Mouse (Mus musculus) neural tube, embryonic 14.5 days (tissue): ENCODE data around the gene Acsf2. TPM values are rescaled to one million over a fixed set of nuclear protein-coding genes. Genes with fewer than 3 reads are reported as not detected.

ENCODE experiments used
- ATAC-seq: fragments of 200-750 bp; cut with Nextera tagmentation; 2 replicates; pipeline ENCODE4 v1.8.0; 2017; ENCODE audit warnings: low read depth, mild to moderate bottlenecking, moderate TSS enrichment, moderate library complexity
- H3K27ac ChIP-seq: fragments of 300-500 bp; sonication (generic); 2 replicates; pipeline ENCODE4 v1.5.1; 2014; ENCODE audit warnings: low read depth, mild to moderate bottlenecking, control low read depth, low read length, moderate library complexity, mixed read lengths
- H3K27me3 ChIP-seq: fragments of 300-500 bp; sonication (generic); 2 replicates; pipeline ENCODE4 v1.6.1; 2014; ENCODE audit warnings: low read length; ENCODE audit not compliant: control insufficient read depth, insufficient read depth
- H3K36me3 ChIP-seq: fragments of 300-500 bp; sonication (generic); 2 replicates; pipeline ENCODE4 v1.6.1; 2014; ENCODE audit warnings: low read length, mixed read lengths; ENCODE audit not compliant: control insufficient read depth, insufficient read depth
- H3K4me1 ChIP-seq: fragments of 300-500 bp; sonication (generic); 2 replicates; pipeline ENCODE4 v1.6.1; 2014; ENCODE audit warnings: low read length; ENCODE audit not compliant: control insufficient read depth, insufficient read depth
- H3K4me2 ChIP-seq: fragments of 300-500 bp; sonication (generic); 2 replicates; pipeline ENCODE4 v1.6.1; 2014; ENCODE audit warnings: mild to moderate bottlenecking, low read depth, low read length, control low read depth
- H3K4me3 ChIP-seq: fragments of 300-500 bp; sonication (generic); 2 replicates; pipeline ENCODE4 v1.5.1; 2014; ENCODE audit warnings: low read depth, low read length, control low read depth, mixed read lengths
- H3K9ac ChIP-seq: fragments of 300-500 bp; sonication (generic); replicated peaks from 2 replicates; pipeline ENCODE4 v1.6.1; 2014; ENCODE audit warnings: low read depth, mild to moderate bottlenecking, control low read depth, low read length, mixed read lengths
- H3K9me3 ChIP-seq: fragments of 300-500 bp; sonication (generic); 2 replicates; pipeline ENCODE4 v1.6.1; 2016; ENCODE audit warnings: low read length; ENCODE audit not compliant: control insufficient read depth
- WGBS: fragments of 180-500 bp; shearing (Covaris S2); extraction: QIAGEN DNeasy Blood & Tissue Kit; methylation state at CpG from one replicate; pipeline ENCODE4 v1.1.7; 2014; 5-methylcytosine and 5-hydroxymethylcytosine counted together
- polyA plus RNA-seq: library from polyadenylated mRNA; unstranded; fragments of >200 nt; fragmentation: Nextera tagmentation; extraction: Ambion mirVana; gene quantifications from 2 replicates; pipeline ENCODE4 v1.2.1, GENCODE M21; 2014

Acsf2 gene
- polyA plus RNA-seq, 1 experiment from 2014 or later = 2.0 TPM

DNA sequence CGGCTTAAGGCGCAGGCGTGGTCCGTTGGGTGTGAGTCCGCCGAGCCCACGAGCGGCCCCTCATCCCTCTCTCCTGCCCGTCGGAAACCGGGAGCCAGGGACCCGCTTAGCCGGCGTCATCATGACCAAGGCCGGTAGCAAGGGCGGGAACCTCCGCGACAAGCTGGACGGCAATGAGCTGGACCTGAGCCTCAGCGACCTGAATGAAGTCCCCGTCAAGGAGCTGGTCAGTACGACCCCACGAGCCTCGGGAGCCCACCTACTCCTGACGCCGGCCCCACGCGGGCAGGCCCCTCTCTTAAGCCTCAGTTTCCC, 28.2 kb upstream of the Acsf2 start:
- H3K4me1 ChIP-seq = peaks cover 5% of the 10 kb centered on the region
- no peaks in the 10 kb centered on the region for H3K9me3 ChIP-seq
- peaks cover 29% of the 10 kb centered on the region for H3K36me3 ChIP-seq
- H3K4me2 ChIP-seq = peak overlapping the region; percentile 76
- H3K4me3 ChIP-seq = peak overlapping the region; percentile 74
- no peaks in the 10 kb centered on the region for H3K27me3 ChIP-seq
- H3K9ac ChIP-seq = peak overlapping the region; percentile 84
- under 1% methylated on average over 23 of the region's 28 CpGs for WGBS
- peak; percentile 34; the same call in 1 of the 2 replicates for ATAC-seq
- peak overlapping the region; percentile 58; the same call in 1 of the 2 replicates for H3K27ac ChIP-seq

DNA sequence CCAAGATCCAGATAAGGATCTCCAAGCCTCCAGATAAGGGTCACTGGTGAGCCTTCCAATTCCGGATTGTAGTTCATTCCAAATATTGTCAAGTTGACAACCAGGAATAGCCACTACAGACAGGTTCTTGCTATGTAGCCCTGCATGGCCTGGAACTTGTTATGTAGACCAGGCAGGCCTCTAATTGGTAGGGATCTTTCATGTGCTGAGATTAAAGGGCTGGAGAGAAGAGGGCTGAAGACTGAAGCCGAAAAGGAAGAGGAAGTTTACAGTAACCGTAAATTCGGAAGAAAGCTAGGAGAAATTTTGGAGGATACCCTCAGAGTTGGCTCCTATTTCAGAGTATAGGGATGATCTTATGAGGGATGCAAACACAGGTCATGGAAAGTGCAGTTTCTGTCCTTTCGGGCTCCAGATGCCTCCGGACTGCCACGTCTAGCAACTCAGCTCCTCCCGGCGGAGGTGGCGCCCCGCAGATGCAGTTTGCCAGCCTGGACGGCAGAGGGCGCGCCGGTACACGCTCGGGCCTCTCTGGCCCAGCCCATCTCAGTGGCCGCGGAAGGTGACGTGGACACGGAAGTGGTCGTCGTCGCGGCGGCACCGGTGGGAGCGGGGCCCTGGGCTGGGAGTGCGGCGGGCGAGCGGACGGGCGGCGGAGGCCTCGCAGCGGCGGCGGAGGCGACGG, 27.7 kb upstream of the Acsf2 start, which contains the start of gene Lrrc59:
TSS of gene Lrrc59 (plus strand) at position 569 of the 685 bp plus-strand sequence.
- H3K27me3 ChIP-seq = no peaks in the 10 kb centered on the region
- H3K9ac ChIP-seq = peak within 1 kb of the TSS; percentile 84
- WGBS = 9% methylated on average over 28 of the region's 41 CpGs
- H3K27ac ChIP-seq = peak within 1 kb of the TSS; percentile 58; the same call in 1 of the 2 replicates
- H3K4me2 ChIP-seq = peak within 1 kb of the TSS; percentile 76
- peaks cover 5% of the 10 kb centered on the region for H3K4me1 ChIP-seq
- H3K4me3 ChIP-seq = peak within 1 kb of the TSS; percentile 74
- no peaks in the 10 kb centered on the region for H3K9me3 ChIP-seq
- H3K36me3 ChIP-seq = peaks cover 24% of the 10 kb centered on the region
- ATAC-seq = peak; percentile 97

DNA sequence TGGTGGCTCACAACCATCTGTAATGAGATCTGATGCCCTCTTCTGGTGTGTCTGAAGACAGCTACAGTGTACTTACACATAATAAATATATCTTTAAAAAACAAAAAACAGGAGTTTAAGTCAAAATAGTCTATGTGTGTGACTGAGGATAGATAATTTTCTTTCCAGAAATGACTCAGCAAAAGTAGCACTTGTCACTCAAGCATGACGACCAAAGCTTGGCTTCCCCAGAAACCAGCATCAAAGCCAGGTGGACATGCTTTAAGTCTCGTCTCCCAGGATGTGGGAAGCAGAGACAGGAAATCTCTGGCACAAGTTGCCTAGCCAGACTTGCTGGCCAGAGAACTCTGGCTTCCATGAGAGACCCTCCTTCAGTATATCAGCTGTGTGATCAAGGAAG, 20.5 kb upstream of the Acsf2 start:
- H3K27ac ChIP-seq = no peak overlapping the region
- WGBS = 79% methylated on average over 2 of the region's 2 CpGs
- H3K9me3 ChIP-seq = no peaks in the 10 kb centered on the region
- H3K9ac ChIP-seq = no peak overlapping the region
- H3K27me3 ChIP-seq = no peaks in the 10 kb centered on the region
- no peak for ATAC-seq
- no peaks in the 10 kb centered on the region for H3K36me3 ChIP-seq
- H3K4me2 ChIP-seq = no peak overlapping the region
- H3K4me3 ChIP-seq = no peak overlapping the region
- no peaks in the 10 kb centered on the region for H3K4me1 ChIP-seq

DNA sequence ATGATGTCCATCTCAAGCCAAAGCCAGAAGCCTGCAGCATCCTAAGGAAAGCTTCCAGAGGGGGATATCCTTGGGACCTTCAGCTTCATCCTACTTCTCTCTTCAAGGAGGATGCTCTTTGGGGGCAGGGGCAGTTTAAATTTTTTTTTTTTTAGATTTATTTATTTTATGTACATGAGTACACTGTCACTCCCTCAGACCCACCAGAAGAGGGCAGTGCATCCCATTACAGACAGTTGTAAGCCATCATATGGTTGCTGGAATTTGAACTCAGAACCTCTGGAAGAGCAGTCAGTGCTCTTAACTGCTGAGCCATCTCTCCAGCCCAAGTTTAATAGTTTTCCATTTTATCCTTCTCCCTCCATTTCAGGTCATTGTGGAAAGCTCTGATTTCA, 19.8 kb upstream of the Acsf2 start:
- H3K4me1 ChIP-seq = no peaks in the 10 kb centered on the region
- H3K4me3 ChIP-seq = no peak overlapping the region
- H3K27ac ChIP-seq = no peak overlapping the region
- no peak overlapping the region for H3K9ac ChIP-seq
- H3K9me3 ChIP-seq = no peaks in the 10 kb centered on the region
- H3K36me3 ChIP-seq = no peaks in the 10 kb centered on the region
- H3K4me2 ChIP-seq = no peak overlapping the region
- no peaks in the 10 kb centered on the region for H3K27me3 ChIP-seq
- no peak for ATAC-seq

DNA sequence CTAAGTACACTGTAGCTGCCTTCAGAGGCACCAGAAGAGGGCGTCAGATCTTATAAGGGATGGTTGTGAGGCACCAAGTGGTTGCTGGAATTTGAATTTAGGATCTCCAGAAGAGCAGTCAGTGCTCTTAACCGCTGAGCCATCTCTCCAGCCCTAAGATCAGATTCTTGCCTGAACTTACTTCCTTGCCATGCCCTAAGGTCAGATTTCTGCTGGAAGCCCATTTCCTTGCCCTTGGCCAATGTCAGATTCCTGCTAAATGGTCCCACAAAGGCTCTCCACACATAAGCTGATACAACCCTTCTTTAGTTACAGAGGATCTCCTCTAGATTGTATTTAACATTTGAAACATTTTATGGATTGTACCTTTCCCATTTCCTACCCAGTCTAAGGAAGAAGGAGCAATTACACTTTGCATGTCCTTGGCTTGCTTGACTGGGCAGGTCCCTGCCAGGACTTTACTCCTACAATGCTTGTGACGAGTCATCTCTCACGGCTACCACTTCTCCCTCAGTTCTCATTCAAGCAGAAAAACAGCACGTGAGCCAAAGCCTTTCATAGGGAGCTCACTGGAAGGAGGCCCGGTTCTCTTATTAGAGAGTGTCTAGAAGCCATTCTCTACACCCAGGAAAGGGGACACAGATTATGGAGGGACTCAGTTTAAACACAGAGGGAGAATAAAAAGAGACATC, 19.2 kb upstream of the Acsf2 start:
- no peaks in the 10 kb centered on the region for H3K9me3 ChIP-seq
- 59% methylated on average over 6 of the region's 6 CpGs for WGBS
- no peaks in the 10 kb centered on the region for H3K4me1 ChIP-seq
- H3K27me3 ChIP-seq = no peaks in the 10 kb centered on the region
- no peak overlapping the region for H3K27ac ChIP-seq
- H3K4me3 ChIP-seq = no peak overlapping the region
- no peaks in the 10 kb centered on the region for H3K36me3 ChIP-seq
- no peak for ATAC-seq
- no peak overlapping the region for H3K4me2 ChIP-seq
- no peak overlapping the region for H3K9ac ChIP-seq

DNA sequence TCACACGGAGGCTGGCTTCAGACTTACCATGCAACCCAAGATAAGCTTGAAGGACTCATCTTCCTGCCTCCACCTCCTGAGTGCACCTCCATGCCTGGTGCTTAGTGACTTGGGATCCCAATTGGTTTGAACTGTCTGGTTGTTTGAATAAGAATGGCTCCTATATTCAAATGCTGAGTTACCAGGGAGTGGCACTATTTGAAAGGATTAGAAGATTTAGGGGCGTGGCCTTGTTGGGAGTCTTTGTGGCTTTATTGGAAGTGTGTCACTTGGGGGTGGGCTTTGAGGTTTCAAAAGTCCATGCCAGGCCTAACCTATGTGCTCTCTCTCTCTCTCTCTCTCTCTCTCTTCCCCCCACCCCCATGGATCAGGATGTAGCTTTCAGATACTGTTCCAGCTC, 16.0 kb upstream of the Acsf2 start:
- H3K4me1 ChIP-seq = no peaks in the 10 kb centered on the region
- WGBS = 93% methylated on average over 2 of the region's 2 CpGs
- no peak overlapping the region for H3K9ac ChIP-seq
- no peak overlapping the region for H3K4me2 ChIP-seq
- no peaks in the 10 kb centered on the region for H3K9me3 ChIP-seq
- no peak overlapping the region for H3K4me3 ChIP-seq
- H3K36me3 ChIP-seq = no peaks in the 10 kb centered on the region
- ATAC-seq = no peak
- H3K27me3 ChIP-seq = no peaks in the 10 kb centered on the region
- no peak overlapping the region for H3K27ac ChIP-seq

DNA sequence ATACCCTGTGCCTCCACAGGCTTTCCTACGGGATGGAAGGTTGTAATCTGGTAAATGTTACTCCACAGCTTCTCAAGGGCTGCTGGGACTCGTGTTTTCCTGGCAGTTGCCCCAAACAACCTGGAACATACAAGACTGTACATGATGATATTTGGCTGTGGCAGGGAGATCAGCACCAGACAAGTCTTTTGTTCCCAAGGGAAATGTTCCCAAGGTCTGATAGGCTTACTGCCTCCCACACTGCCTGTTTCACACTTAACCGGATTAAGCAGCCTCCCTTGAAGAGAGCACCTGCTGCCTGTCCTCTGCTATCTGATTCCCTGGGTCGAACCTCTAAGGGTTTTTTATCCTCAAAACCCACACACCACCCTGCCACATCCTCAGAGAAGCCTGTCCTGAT, 13.8 kb upstream of the Acsf2 start:
- Histone ChIP-seq H3K9me3 (no peaks in the 10 kb centered on the region), H3K4me1 (no peaks in the 10 kb centered on the region), H3K27ac (no peak overlapping the region), H3K9ac (no peak overlapping the region), H3K36me3 (no peaks in the 10 kb centered on the region), H3K4me3 (no peak overlapping the region), H3K27me3 (no peaks in the 10 kb centered on the region), H3K4me2 (no peak overlapping the region)
- no peak for ATAC-seq
- 47% methylated on average over 4 of the region's 4 CpGs for WGBS

DNA sequence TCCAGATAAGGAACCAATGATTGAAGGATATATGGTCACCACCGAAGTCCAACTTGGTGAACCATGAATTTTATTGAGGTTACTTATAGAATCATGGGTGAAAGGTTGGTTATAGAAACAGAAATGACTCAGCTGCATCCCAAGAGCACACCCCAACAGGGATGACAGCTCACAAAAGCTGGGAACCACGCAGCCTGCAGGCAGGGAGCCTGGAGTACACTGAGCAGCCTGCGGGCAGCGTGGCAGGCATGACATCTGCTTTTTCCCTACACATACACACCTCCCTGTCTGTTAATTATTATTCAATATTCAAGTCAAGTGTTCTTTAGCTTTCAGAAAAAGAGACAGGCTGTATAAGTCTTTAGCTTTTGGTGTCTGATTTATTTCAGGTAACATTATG, 12.9 kb upstream of the Acsf2 start:
- H3K36me3 ChIP-seq = no peaks in the 10 kb centered on the region
- no peak overlapping the region for H3K4me3 ChIP-seq
- H3K4me1 ChIP-seq = no peaks in the 10 kb centered on the region
- no peak for ATAC-seq
- no peak overlapping the region for H3K9ac ChIP-seq
- no peak overlapping the region for H3K4me2 ChIP-seq
- no peak overlapping the region for H3K27ac ChIP-seq
- H3K9me3 ChIP-seq = no peaks in the 10 kb centered on the region
- 67% methylated on average over 4 of the region's 4 CpGs for WGBS
- H3K27me3 ChIP-seq = no peaks in the 10 kb centered on the region
